Mouse (Mus musculus) C2C12 (cell line): ENCODE results near the gene Aox2.

Experiments used
- CTCF ChIP-seq: IDR thresholded peaks from one replicate; pipeline ENCODE4 v1.5.1; 2011; ENCODE audit not compliant: control insufficient read depth, insufficient read depth, insufficient read length
- MYOD1 ChIP-seq: IDR thresholded peaks from one replicate; pipeline ENCODE4 v1.6.1; 2011; ENCODE audit warnings: low read depth; ENCODE audit not compliant: control insufficient read depth, insufficient read length
- USF1 ChIP-seq: IDR thresholded peaks from one replicate; pipeline ENCODE4 v1.6.1; 2011; ENCODE audit warnings: low read depth, mild to moderate bottlenecking, control low read depth, moderate library complexity

DNA sequence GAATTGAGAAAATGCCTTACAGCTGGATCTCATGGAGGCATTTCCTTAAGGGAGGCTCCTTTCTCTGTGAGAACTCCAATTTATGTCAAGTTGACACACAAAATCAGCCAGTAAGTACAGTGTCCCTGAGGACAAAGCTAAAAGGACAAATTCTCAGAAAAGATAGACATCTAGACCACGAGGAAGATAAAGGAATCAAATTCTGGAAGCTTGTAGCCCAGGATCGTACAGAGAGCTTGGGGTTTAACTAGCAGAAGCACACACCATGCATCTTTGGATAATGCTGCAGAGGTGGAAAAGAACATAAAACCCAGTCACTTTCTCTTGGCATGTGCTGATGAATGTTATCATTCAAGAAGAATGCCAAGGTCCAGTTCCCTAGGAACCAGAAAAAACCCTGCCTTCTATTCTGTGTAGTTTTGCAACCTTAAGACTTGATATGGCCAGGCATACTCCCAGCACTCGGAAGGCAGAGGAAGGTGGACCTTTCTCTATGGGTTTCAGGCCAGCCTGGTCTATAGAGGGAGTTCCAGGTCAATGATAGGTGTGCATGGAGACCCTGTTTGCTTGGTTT, 97.5 kb downstream of the Aox2 start:
- TF ChIP-seq USF1 (no peak), CTCF (no peak), MYOD1 (no peak)
